Mouse (Mus musculus): Measurements from ENCODE around the gene Cenpt. TPM values are rescaled to one million over a fixed set of nuclear protein-coding genes. Genes with fewer than 3 reads are reported as not detected.
A peak's percentile ranks its signal among the peaks of the same experiment; 100 is the strongest.

Gene Cenpt
- polyA plus RNA-seq, 1 experiment from 2014 or later, result 58.1 TPM

DNA sequence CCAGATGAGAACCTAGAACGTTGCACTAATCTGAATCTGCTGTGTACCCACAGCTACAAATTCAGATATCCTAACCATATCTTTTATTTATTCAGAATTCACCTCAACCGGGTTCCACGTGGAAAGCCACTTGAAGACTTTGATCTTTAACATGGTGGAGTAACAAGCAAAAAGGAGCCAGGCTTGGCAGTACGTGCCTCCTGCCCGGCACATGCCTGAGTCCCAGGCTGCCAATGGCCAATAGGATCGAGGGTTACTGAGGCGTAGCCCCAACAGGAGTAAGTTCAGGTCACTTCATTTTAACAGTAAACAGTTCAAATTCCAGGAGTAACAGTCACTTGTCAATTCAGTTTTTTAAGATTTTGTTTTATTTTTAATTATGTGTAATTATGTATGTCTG is 48.3 kb downstream of the Cenpt start:
- H3K9ac ChIP-seq (ENCODE audit: low read length), result no peak overlapping the region
- no peak for ATAC-seq (ENCODE audit: low FRiP score)

DNA sequence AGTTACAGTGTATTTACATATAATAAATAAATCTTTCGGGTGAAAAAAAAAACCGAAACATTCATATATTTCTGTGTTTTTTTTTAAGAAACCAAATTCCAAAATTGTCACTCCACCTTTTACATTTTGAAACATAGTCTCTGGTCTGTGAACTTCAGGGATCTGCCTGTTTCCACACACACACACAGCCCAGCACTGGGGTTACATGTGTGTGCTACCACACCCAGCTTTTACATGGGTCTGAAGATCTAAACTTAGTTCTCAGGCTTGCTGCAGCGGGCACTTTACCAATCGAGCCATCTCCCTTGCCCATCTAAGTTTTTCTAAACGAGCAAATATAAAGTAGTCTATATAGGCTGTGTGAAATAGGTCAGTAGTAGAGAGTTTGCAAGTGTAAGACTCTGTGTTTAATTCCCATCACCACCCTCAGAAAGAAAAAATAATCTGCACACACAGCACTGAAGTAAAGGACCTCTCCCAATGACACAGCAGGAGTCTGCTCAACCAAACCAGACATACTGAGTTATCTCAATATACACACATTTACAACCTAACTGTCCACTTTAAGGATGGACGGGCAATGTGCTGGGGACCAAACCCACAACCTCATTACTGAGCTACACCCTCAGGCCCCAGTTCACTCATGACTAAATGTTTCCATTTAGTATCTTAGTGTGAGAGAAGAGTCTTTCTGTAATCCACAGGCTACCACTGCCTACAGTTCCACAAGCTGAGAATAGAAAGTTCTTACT is 51.7 kb downstream of the Cenpt start:
- Histone ChIP-seq H3K9me3 (ENCODE audit: control insufficient read depth, low read length) (no peaks in the 10 kb centered on the region), H3K4me2 (no peak overlapping the region), H3K27ac (ENCODE audit: low read depth, low read length) (no peak overlapping the region), H3K4me1 (ENCODE audit: control insufficient read depth, insufficient read depth, low read length) (no peaks in the 10 kb centered on the region), H3K9ac (ENCODE audit: low read length) (no peak overlapping the region), H3K36me3 (ENCODE audit: control insufficient read depth, insufficient read depth, low read length) (no peaks in the 10 kb centered on the region), H3K4me3 (ENCODE audit: low read depth, low read length) (no peak overlapping the region), H3K27me3 (ENCODE audit: control insufficient read depth, insufficient read depth, low read length) (no peaks in the 10 kb centered on the region)
- no peak for DNase-seq (ENCODE audit: low spot score, missing footprints)
- whole genome bisulfite sequencing, result 94% methylated on average over 6 of the region's 6 CpGs
- ATAC-seq (ENCODE audit: low FRiP score), result no peak

More for the DNA sequence above, 48.3 kb downstream of the Cenpt start:
- H3K9me3 ChIP-seq (ENCODE audit: control insufficient read depth, low read length), result no peaks in the 10 kb centered on the region
- WGBS, result 93% methylated on average over 7 of the region's 7 CpGs
- no peak for DNase-seq (ENCODE audit: low spot score, missing footprints)
- no peaks in the 10 kb centered on the region; the same call in 1 of the 2 replicates for H3K36me3 ChIP-seq (ENCODE audit: control insufficient read depth, insufficient read depth, low read length)
- H3K27ac ChIP-seq (ENCODE audit: low read depth, low read length), result no peak overlapping the region
- H3K4me3 ChIP-seq (ENCODE audit: low read depth, low read length), result no peak overlapping the region
- no peaks in the 10 kb centered on the region for H3K27me3 ChIP-seq (ENCODE audit: control insufficient read depth, insufficient read depth, low read length)
- no peak overlapping the region for H3K4me2 ChIP-seq
- H3K4me1 ChIP-seq (ENCODE audit: control insufficient read depth, insufficient read depth, low read length), result no peaks in the 10 kb centered on the region

- H3K27ac ChIP-seq (ENCODE audit: low read depth, low read length), result no peak overlapping the region
- ATAC-seq (ENCODE audit: low FRiP score) (no peak), DNase-seq (ENCODE audit: low spot score, missing footprints) (no peak)
- H3K27me3 ChIP-seq (ENCODE audit: control insufficient read depth, insufficient read depth, low read length), result no peaks in the 10 kb centered on the region
- no peak overlapping the region for H3K4me3 ChIP-seq (ENCODE audit: low read depth, low read length)
- no peaks in the 10 kb centered on the region for H3K9me3 ChIP-seq (ENCODE audit: control insufficient read depth, low read length)
- H3K4me2 ChIP-seq, result no peak overlapping the region
- no peak overlapping the region for H3K9ac ChIP-seq (ENCODE audit: low read length)
- no peaks in the 10 kb centered on the region for H3K4me1 ChIP-seq (ENCODE audit: control insufficient read depth, insufficient read depth, low read length)
- 84% methylated on average over 8 of the region's 8 CpGs for WGBS
- H3K36me3 ChIP-seq (ENCODE audit: control insufficient read depth, insufficient read depth, low read length), result no peaks in the 10 kb centered on the region
These were observed 53.8 kb downstream of the Cenpt start for GRCm38 (mm10) chr8:105799091-105799812.

DNA sequence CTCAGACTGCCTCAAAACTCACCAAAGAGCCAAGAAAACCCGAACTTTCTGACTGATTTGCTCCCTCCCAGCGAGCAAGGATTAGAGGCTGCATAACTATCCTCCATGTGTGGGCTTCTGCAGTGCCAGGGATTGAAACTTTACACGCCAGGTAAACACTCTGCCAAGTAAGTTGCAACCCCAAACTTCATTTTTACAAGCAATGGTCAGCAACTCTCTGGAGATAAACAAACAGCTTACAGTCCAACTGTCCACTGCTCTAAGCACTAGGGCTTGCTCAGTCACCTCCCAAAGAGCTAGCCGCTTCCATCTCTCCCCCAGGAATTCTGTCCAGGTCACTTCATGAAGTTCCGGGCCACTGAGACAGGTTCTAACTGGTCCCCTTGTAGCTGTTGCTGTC is 54.7 kb downstream of the Cenpt start:
- Histone ChIP-seq H3K9me3 (ENCODE audit: control insufficient read depth, low read length) (no peaks in the 10 kb centered on the region), H3K36me3 (ENCODE audit: control insufficient read depth, insufficient read depth, low read length) (no peaks in the 10 kb centered on the region), H3K4me3 (ENCODE audit: low read depth, low read length) (no peak overlapping the region), H3K27ac (ENCODE audit: low read depth, low read length) (no peak overlapping the region), H3K27me3 (ENCODE audit: control insufficient read depth, insufficient read depth, low read length) (no peaks in the 10 kb centered on the region), H3K9ac (ENCODE audit: low read length) (no peak overlapping the region), H3K4me1 (ENCODE audit: control insufficient read depth, insufficient read depth, low read length) (no peaks in the 10 kb centered on the region), H3K4me2 (no peak overlapping the region)
- WGBS, result 88% methylated on average over 5 of the region's 5 CpGs
- ATAC-seq (ENCODE audit: low FRiP score) (no peak), DNase-seq (ENCODE audit: low spot score, missing footprints) (no peak)

- no peaks in the 10 kb centered on the region for H3K27me3 ChIP-seq (ENCODE audit: control insufficient read depth, insufficient read depth, low read length)
- no peak overlapping the region for H3K4me3 ChIP-seq (ENCODE audit: low read depth, low read length)
- DNase-seq (ENCODE audit: low spot score, missing footprints) (peak; percentile 6), ATAC-seq (ENCODE audit: low FRiP score) (no peak)
- no peak overlapping the region for H3K9ac ChIP-seq (ENCODE audit: low read length)
- H3K9me3 ChIP-seq (ENCODE audit: control insufficient read depth, low read length), result no peaks in the 10 kb centered on the region
- no peak overlapping the region for H3K27ac ChIP-seq (ENCODE audit: low read depth, low read length)
- no peaks in the 10 kb centered on the region for H3K4me1 ChIP-seq (ENCODE audit: control insufficient read depth, insufficient read depth, low read length)
- no peak overlapping the region for H3K4me2 ChIP-seq
- WGBS, result 98% methylated on average over 1 of the region's 1 CpGs
- no peaks in the 10 kb centered on the region for H3K36me3 ChIP-seq (ENCODE audit: control insufficient read depth, insufficient read depth, low read length)
These were observed 57.3 kb downstream of the Cenpt start for GRCm38 (mm10) chr8:105795785-105796184.

Other genes starting within 250 kb of the Cenpt start
- 10.5 and 12.9 TPM in 2 replicates for gene Ripor1, start 248.0 kb downstream of the Cenpt start, polyA plus RNA-seq (2014; fragmentation: Nextera tagmentation; extraction: Ambion mirVana)
- gene Ctcf, start 216.7 kb downstream of the Cenpt start, polyA plus RNA-seq (2014; fragmentation: Nextera tagmentation; extraction: Ambion mirVana), result 112 and 115 TPM in 2 replicates
- gene Agrp, start 215.9 kb downstream of the Cenpt start, polyA plus RNA-seq (2014; fragmentation: Nextera tagmentation; extraction: Ambion mirVana), result 0.56 and 0.68 TPM in 2 replicates
- gene Carmil2, start 167.0 kb downstream of the Cenpt start, polyA plus RNA-seq (2014; fragmentation: Nextera tagmentation; extraction: Ambion mirVana), result 2.1 and 3.3 TPM in 2 replicates
- 63.2 and 66.8 TPM in 2 replicates for gene Acd, start 152.2 kb downstream of the Cenpt start, polyA plus RNA-seq (2014; fragmentation: Nextera tagmentation; extraction: Ambion mirVana)
- gene Pard6a, start 152.1 kb downstream of the Cenpt start, polyA plus RNA-seq (2014; fragmentation: Nextera tagmentation; extraction: Ambion mirVana), result 22.2 and 26.2 TPM in 2 replicates
- not detected in 2 replicates for gene 4933405L10Rik, start 145.6 kb downstream of the Cenpt start, polyA plus RNA-seq (2014; fragmentation: Nextera tagmentation; extraction: Ambion mirVana)
- gene Enkd1, start 145.1 kb downstream of the Cenpt start, polyA plus RNA-seq (2014; fragmentation: Nextera tagmentation; extraction: Ambion mirVana), result 33.7 and 33.9 TPM in 2 replicates
- 36.5 and 38.8 TPM in 2 replicates for gene Gfod2, start 94.6 kb downstream of the Cenpt start, polyA plus RNA-seq (2014; fragmentation: Nextera tagmentation; extraction: Ambion mirVana)
- 10.9 and 11.2 TPM in 2 replicates for gene Ranbp10, start 25.9 kb downstream of the Cenpt start, polyA plus RNA-seq (2014; fragmentation: Nextera tagmentation; extraction: Ambion mirVana)
- 0.15 and 0.18 TPM in 2 replicates for gene Tsnaxip1, start 25.5 kb downstream of the Cenpt start, polyA plus RNA-seq (2014; fragmentation: Nextera tagmentation; extraction: Ambion mirVana)
- 66.5 and 70.5 TPM in 2 replicates for gene Thap11, start 1.9 kb upstream of the Cenpt start, polyA plus RNA-seq (2014; fragmentation: Nextera tagmentation; extraction: Ambion mirVana)
- 300 and 367 TPM in 2 replicates for gene Nutf2, start 7.3 kb upstream of the Cenpt start, polyA plus RNA-seq (2014; fragmentation: Nextera tagmentation; extraction: Ambion mirVana)
- 35.6 TPM in 2 replicates for gene Edc4, start 27.6 kb upstream of the Cenpt start, polyA plus RNA-seq (2014; fragmentation: Nextera tagmentation; extraction: Ambion mirVana)
- gene Nrn1l, start 40.3 kb upstream of the Cenpt start, polyA plus RNA-seq (2014; fragmentation: Nextera tagmentation; extraction: Ambion mirVana), result 0.29 and 0.40 TPM in 2 replicates
- 11.2 and 13.6 TPM in 2 replicates for gene Pskh1, start 47.2 kb upstream of the Cenpt start, polyA plus RNA-seq (2014; fragmentation: Nextera tagmentation; extraction: Ambion mirVana)
- 0.61 and 1.9 TPM in 2 replicates for gene Ctrl, start 80.6 kb upstream of the Cenpt start, polyA plus RNA-seq (2014; fragmentation: Nextera tagmentation; extraction: Ambion mirVana)
- gene Psmb10, start 85.2 kb upstream of the Cenpt start, polyA plus RNA-seq (2014; fragmentation: Nextera tagmentation; extraction: Ambion mirVana), result 22.5 and 26.9 TPM in 2 replicates
- gene Lcat, start 90.1 kb upstream of the Cenpt start, polyA plus RNA-seq (2014; fragmentation: Nextera tagmentation; extraction: Ambion mirVana), result 0.23 and 0.28 TPM in 2 replicates
- gene Slc12a4, start 112.8 kb upstream of the Cenpt start, polyA plus RNA-seq (2014; fragmentation: Nextera tagmentation; extraction: Ambion mirVana), result 7.2 and 7.8 TPM in 2 replicates
- not detected in 2 replicates for gene Dpep3, start 126.2 kb upstream of the Cenpt start, polyA plus RNA-seq (2014; fragmentation: Nextera tagmentation; extraction: Ambion mirVana)
- 14.4 and 16.4 TPM in 2 replicates for gene Dus2, start 138.1 kb upstream of the Cenpt start, polyA plus RNA-seq (2014; fragmentation: Nextera tagmentation; extraction: Ambion mirVana)
- gene Dpep2nb, start 152.7 kb upstream of the Cenpt start, polyA plus RNA-seq (2014; fragmentation: Nextera tagmentation; extraction: Ambion mirVana), result 0.28 TPM in 1 of 2 replicates, not detected in the other
- 21.8 and 23.4 TPM in 2 replicates for gene Ddx28, start 158.6 kb upstream of the Cenpt start, polyA plus RNA-seq (2014; fragmentation: Nextera tagmentation; extraction: Ambion mirVana)
- gene Nfatc3, start 205.6 kb upstream of the Cenpt start, polyA plus RNA-seq (2014; fragmentation: Nextera tagmentation; extraction: Ambion mirVana), result 3.9 and 4.0 TPM in 2 replicates